ENCODE assay signal across 17 mouse cellular contexts in genomic region chr4:120800691-120801090, GRCm38 (mm10). TPM values are rescaled to one million over a fixed set of nuclear protein-coding genes. Genes with fewer than 3 reads are reported as not detected.
DNase-seq lines count a peak whose midpoint lies in the region; ATAC-seq and TF ChIP-seq lines count a peak whose summit lies in the region.
"Had no signal": no experiment of that assay in that cellular context is flagged by ENCODE, and none has a peak within 500 bp of the region (broad histone marks: within the 10 kb centered on the region; RNA-seq: fewer than 3 reads in every experiment).

No protein-coding gene starts in this region.

- H3K4me2 ChIP-seq in midbrain, embryonic 14.5 days (ENCODE audit: low read length), result no peak overlapping the region
- H3K4me2 ChIP-seq in midbrain, embryonic 13.5 days (replicated peaks), result no peak overlapping the region
- H3K4me2 ChIP-seq: forebrain, embryonic 12.5 days had no signal

- H3K9me3 ChIP-seq in midbrain, embryonic 14.5 days (ENCODE audit: control insufficient read depth, low read length), result no peaks in the 10 kb centered on the region
- H3K9me3 ChIP-seq in midbrain, embryonic 13.5 days, result no peaks in the 10 kb centered on the region
- H3K9me3 ChIP-seq: forebrain, embryonic 12.5 days had no signal

- H3K9ac ChIP-seq in midbrain, embryonic 14.5 days (replicated peaks; ENCODE audit: low read length), result no peak overlapping the region
- no peak overlapping the region for H3K9ac ChIP-seq in midbrain, embryonic 13.5 days (replicated peaks)
- H3K9ac ChIP-seq: forebrain, embryonic 12.5 days had no signal

- no peaks in the 10 kb centered on the region for H3K27me3 ChIP-seq in midbrain, embryonic 14.5 days (ENCODE audit: control insufficient read depth, insufficient read depth, low read length)
- no peaks in the 10 kb centered on the region for H3K27me3 ChIP-seq in midbrain, embryonic 13.5 days
- H3K27me3 ChIP-seq: forebrain, embryonic 12.5 days had no signal

- no peak for ATAC-seq in midbrain, embryonic 14.5 days (ENCODE audit: low FRiP score, low TSS enrichment)
- no peak for ATAC-seq in midbrain, embryonic 13.5 days

- no peak for TF ChIP-seq CTCF in gastrocnemius, adult 2 months (IDR thresholded peaks at IDR 0.05)

- no peak for DNase-seq in gastrocnemius, adult 2 months
- no peak for DNase-seq in gastrocnemius, postnatal 36 days
- DNase-seq in kidney, postnatal 14 days, result peak; percentile 34
- no peak for DNase-seq in kidney, postnatal 10 days
- DNase-seq in midbrain, embryonic 14.5 days, result peak; percentile 20
- peak; percentile 34 for DNase-seq in lung, postnatal 36 days
- DNase-seq in embryo, embryonic 9.5 days (ENCODE audit: extremely low spot score), result no peak
- DNase-seq: adrenal gland, adult 2 months; cerebellum, adult 11 months; gastrocnemius, postnatal 14 days; kidney, adult 11 months; layer of hippocampus, postnatal 36 days; right cerebral cortex, postnatal 25 days had no signal

- 75% methylated on average over 3 of the region's 3 CpGs for WGBS in midbrain, embryonic 14.5 days
- 71% methylated on average over 3 of the region's 3 CpGs for WGBS in midbrain, embryonic 13.5 days

- intact Hi-C loops in gastrocnemius, adult 2 months (cut with DNase I), result no loop called here
- intact Hi-C loops in gastrocnemius, postnatal 36 days (cut with DNase I), result no loop called here

- no peaks in the 10 kb centered on the region for H3K4me1 ChIP-seq in midbrain, embryonic 14.5 days (ENCODE audit: control insufficient read depth, insufficient read depth, low read length)
- no peaks in the 10 kb centered on the region for H3K4me1 ChIP-seq in midbrain, embryonic 13.5 days (replicated peaks)

- H3K36me3 ChIP-seq in midbrain, embryonic 14.5 days (ENCODE audit: control insufficient read depth, insufficient read depth, low read length), result no peaks in the 10 kb centered on the region
- H3K36me3 ChIP-seq in midbrain, embryonic 13.5 days, result 0 out of 2 replicates have a peak, but pooled peaks cover 3% of the 10 kb centered on the region
- H3K36me3 ChIP-seq: forebrain, embryonic 12.5 days had no signal

- H3K4me3 ChIP-seq in gastrocnemius, adult 2 months, result no peak overlapping the region; the same call in 1 of the 2 replicates
- H3K4me3 ChIP-seq in midbrain, embryonic 14.5 days (replicated peaks; ENCODE audit: low read depth, low read length), result no peak overlapping the region
- no peak overlapping the region for H3K4me3 ChIP-seq in midbrain, embryonic 13.5 days (replicated peaks)
- H3K4me3 ChIP-seq: forebrain, embryonic 12.5 days had no signal

- H3K27ac ChIP-seq in gastrocnemius, adult 2 months, result peak overlapping the region; percentile 56
- H3K27ac ChIP-seq in midbrain, embryonic 14.5 days (replicated peaks; ENCODE audit: low read depth, low read length), result no peak overlapping the region
- H3K27ac ChIP-seq in midbrain, embryonic 13.5 days, result no peak overlapping the region
- H3K27ac ChIP-seq: forebrain, embryonic 12.5 days had no signal

RNA-seq across cellular contexts. Expression of gene Nfyc, which starts 30.7 kb away (rescaled TPM):
- 10 to 100 TPM; 45.2 to 47.9 TPM for total RNA-seq in gastrocnemius, adult 2 months (2021)
- 10 to 100 TPM; 37.9 to 40.1 TPM for total RNA-seq in gastrocnemius, postnatal 36 days (2021)
- 89.4 and 97.5 TPM in 2 replicates for polyA plus RNA-seq in midbrain, embryonic 14.5 days (2014; fragmentation: Nextera tagmentation; extraction: Ambion mirVana)
- polyA plus RNA-seq in midbrain, embryonic 13.5 days (2015; fragmentation: Nextera tagmentation; extraction: Ambion mirVana), result 87.1 and 88.8 TPM in 2 replicates

RNA-seq across cellular contexts. Expression of gene Kcnq4, which starts 52.3 kb away (rescaled TPM):
- 10 to 100 TPM; 13.4 to 14.5 TPM for total RNA-seq in gastrocnemius, adult 2 months (2021)
- total RNA-seq in gastrocnemius, postnatal 36 days (2021), result 10 to 100 TPM; 18.6 to 18.9 TPM
- 3.7 and 3.9 TPM in 2 replicates for polyA plus RNA-seq in midbrain, embryonic 14.5 days (2014; fragmentation: Nextera tagmentation; extraction: Ambion mirVana)
- 3.2 and 3.9 TPM in 2 replicates for polyA plus RNA-seq in midbrain, embryonic 13.5 days (2015; fragmentation: Nextera tagmentation; extraction: Ambion mirVana)
- total RNA-seq: megakaryocyte-erythroid progenitor cell, adult 5-6 weeks; neutrophil, adult 5-6 weeks had no signal

RNA-seq across cellular contexts. Expression of gene Rims3, which starts 53.9 kb away (rescaled TPM):
- under 1 TPM in 1 of 2 experiments, not detected in 1; 0.03 TPM for total RNA-seq in gastrocnemius, adult 2 months (2021)
- under 1 TPM in 1 of 2 experiments, not detected in 1; 0.05 TPM for total RNA-seq in gastrocnemius, postnatal 36 days (2021)
- 20.7 and 20.9 TPM in 2 replicates for polyA plus RNA-seq in midbrain, embryonic 14.5 days (2014; fragmentation: Nextera tagmentation; extraction: Ambion mirVana)
- polyA plus RNA-seq in midbrain, embryonic 13.5 days (2015; fragmentation: Nextera tagmentation; extraction: Ambion mirVana), result 9.8 and 11.0 TPM in 2 replicates
- total RNA-seq: megakaryocyte-erythroid progenitor cell, adult 5-6 weeks had no signal

Comparison
In these comparisons a context has a peak if more than half of its experiments do, and no peak if none do; other contexts are left out.
1. DNase-seq: peak in kidney, postnatal 14 days (single experiment), midbrain, embryonic 14.5 days (single experiment) and lung, postnatal 36 days (single experiment); none in gastrocnemius, adult 2 months (single experiment), gastrocnemius, postnatal 36 days (0 of 2), kidney, postnatal 10 days (single experiment) and embryo, embryonic 9.5 days (single experiment).